Mouse (Mus musculus) brain, embryonic 14.5 days (tissue): Measurements from ENCODE around the gene Rabgef1.

ENCODE experiments used
- CTCF ChIP-seq: fragments of 200-500 bp; IDR thresholded peaks from 2 replicates; pipeline ENCODE4 v1.5.1; 2012; ENCODE audit warnings: inconsistent platforms, mild to moderate bottlenecking, moderate library complexity, borderline replicate concordance; ENCODE audit not compliant: insufficient read depth, insufficient read length; ENCODE audit errors: extremely low read depth
- POLR2A ChIP-seq: fragments of 200-500 bp; IDR thresholded peaks from 2 replicates; pipeline ENCODE4 v1.6.1; 2012; ENCODE audit warnings: mild to moderate bottlenecking, inconsistent platforms, borderline replicate concordance; ENCODE audit not compliant: poor library complexity, insufficient read depth, insufficient read length, severe bottlenecking; ENCODE audit errors: extremely low read depth

GRCm38 (mm10) chr5:130191865-130192264 is 20.3 kb downstream of the Rabgef1 start:
- TF ChIP-seq CTCF (no peak), POLR2A (no peak)
